Mouse (Mus musculus) frontal cortex, postnatal 25 days (tissue): Measurements from ENCODE around the gene Zyg11a.
"Not testable (repeated sequence)": the region's sequence is repeated elsewhere in the genome, so short reads cannot be mapped to it uniquely, and the experiment has no call there.

Source experiments
- DNase-seq, 2 experiments: peaks; one replicate each; pipeline ENCODE4 v3.0.0; 2022; ENCODE audit warnings: low spot score in 2 of 2

Zyg11a gene

DNA sequence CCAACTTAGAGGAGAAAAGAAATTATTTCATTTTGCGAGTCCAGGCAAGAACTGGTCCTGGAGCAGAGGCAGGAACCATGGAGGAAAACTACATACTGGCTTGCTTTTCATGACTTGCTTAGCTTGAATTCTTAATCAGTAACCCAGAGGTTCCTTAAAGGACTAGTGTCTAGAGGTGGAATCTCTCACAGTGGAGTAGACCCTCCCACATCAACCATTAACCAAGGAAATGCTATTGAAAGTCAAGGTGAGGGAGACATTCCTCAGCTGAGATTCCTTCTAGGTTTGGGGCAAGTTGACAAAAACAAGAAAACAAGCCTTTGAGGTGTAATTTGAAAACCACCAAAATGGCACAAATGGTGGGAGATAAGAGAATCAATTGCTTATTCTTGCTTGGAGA, 73.0 kb downstream of the Zyg11a start, which contains the start of gene Scp2:
Gene Scp2, minus strand, starts transcription at position 119 of the 400 bp plus-strand sequence.
- DNase-seq = no peak

DNA sequence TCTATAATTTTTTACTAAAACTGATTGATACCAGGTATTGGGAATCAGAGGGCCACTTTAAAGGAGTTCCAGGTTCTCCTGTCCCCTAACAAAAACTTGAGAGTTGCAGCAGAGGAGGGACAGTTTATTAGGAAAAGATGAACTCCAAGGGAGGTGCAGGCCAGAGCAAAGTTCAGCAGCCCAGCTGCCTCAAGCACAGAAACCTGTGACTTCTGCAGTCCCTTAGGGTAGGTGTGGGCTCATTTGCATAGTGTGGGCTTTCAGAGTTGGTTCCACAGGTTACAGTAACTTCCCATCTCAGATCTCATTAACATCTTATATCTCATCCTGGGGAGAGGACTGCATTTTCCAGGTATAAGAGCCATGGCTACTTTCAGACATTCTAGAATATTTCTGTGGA, 74.1 kb downstream of the Zyg11a start:
- DNase-seq = no peak

GRCm38 (mm10) chr4:108143178-108143577, 74.7 kb downstream of the Zyg11a start:
- not testable (repeated sequence) for DNase-seq

DNA sequence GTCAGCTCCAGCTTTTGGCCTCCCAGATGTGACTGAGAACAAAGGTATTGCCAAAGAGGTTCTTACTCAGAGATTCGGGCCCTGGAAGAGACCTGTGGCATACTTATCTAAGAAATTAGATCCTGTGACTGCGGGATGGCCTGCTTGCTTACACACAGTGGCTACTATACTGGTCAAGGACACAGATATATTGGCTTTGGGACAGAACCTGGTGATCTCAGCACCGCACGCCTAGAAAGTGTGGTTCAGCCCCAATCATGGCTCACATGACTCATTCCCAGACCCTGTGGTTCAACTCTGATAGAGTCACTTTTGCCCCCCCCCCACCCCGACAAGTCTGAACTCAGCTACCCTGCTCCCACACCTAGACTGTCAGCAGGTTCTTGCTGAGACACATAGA, 80.9 kb downstream of the Zyg11a start:
- no peak for DNase-seq
